Mouse (Mus musculus) v-Abl transformed pro-B cells (cell line): Measurements from ENCODE around the gene Adcy5.

Experiments
- in situ Hi-C, 2 experiments: fragments of 400-800 bp; cut with MboI; formaldehyde crosslinking; loops; one replicate each; pipeline ENCODE4 v1.15.1; 2025; ENCODE audit not compliant: unreplicated experiment in 2 of 2

Adcy5 gene

GRCm38 (mm10) chr16:35248825-35249224 is 94.1 kb downstream of the Adcy5 start:
- in situ Hi-C loops = no loop called here

GRCm38 (mm10) chr16:35249763-35250162 is 95.1 kb downstream of the Adcy5 start:
- in situ Hi-C loops = loop anchor here in 1 of 2 experiments (25.0 kb wide), 2 partner anchors 337 to 587 kb away; no protein-coding TSS in a partner anchor

GRCm38 (mm10) chr16:35251690-35252089 is 97.0 kb downstream of the Adcy5 start:
- in situ Hi-C loops = loop anchor here in 1 of 2 experiments (25.0 kb wide), 2 partner anchors 339 to 589 kb away; no protein-coding TSS in a partner anchor

GRCm38 (mm10) chr16:35252967-35253366 is 98.3 kb downstream of the Adcy5 start:
- in situ Hi-C loops = loop anchor here in 1 of 2 experiments (25.0 kb wide), 2 partner anchors 341 to 591 kb away; no protein-coding TSS in a partner anchor

- in situ Hi-C loops = loop anchor here in 1 of 2 experiments (25.0 kb wide), 2 partner anchors 344 to 594 kb away; no protein-coding TSS in a partner anchor
Observed at GRCm38 (mm10) chr16:35255981-35256380, 101.3 kb downstream of the Adcy5 start.

- in situ Hi-C loops = loop anchor here (10.0 to 25.0 kb wide), 4 partner anchors 216 to 608 kb away; no protein-coding TSS in a partner anchor
Observed at GRCm38 (mm10) chr16:35270353-35270934, 115.8 kb downstream of the Adcy5 start.

- in situ Hi-C loops = loop anchor here (10.0 to 25.0 kb wide), 4 partner anchors 216 to 609 kb away; no protein-coding TSS in a partner anchor
Observed at GRCm38 (mm10) chr16:35270945-35271344, 116.3 kb downstream of the Adcy5 start.

GRCm38 (mm10) chr16:35271572-35271971 is 116.9 kb downstream of the Adcy5 start:
- in situ Hi-C loops = loop anchor here (10.0 to 25.0 kb wide), 4 partner anchors 217 to 609 kb away; no protein-coding TSS in a partner anchor

- in situ Hi-C loops = loop anchor here (10.0 to 25.0 kb wide), 4 partner anchors 218 to 610 kb away; no protein-coding TSS in a partner anchor
Observed at GRCm38 (mm10) chr16:35272417-35272816, 117.7 kb downstream of the Adcy5 start.

- in situ Hi-C loops = loop anchor here (10.0 to 25.0 kb wide), 3 partner anchors 223 to 616 kb away; no protein-coding TSS in a partner anchor
Observed at GRCm38 (mm10) chr16:35278166-35278565, 123.5 kb downstream of the Adcy5 start.

- in situ Hi-C loops = loop anchor here in 1 of 2 experiments (25.0 kb wide), 1 partner anchor 620 kb away; no protein-coding TSS in a partner anchor
Observed at GRCm38 (mm10) chr16:35282456-35282855, 127.8 kb downstream of the Adcy5 start.

- in situ Hi-C loops = loop anchor here in 1 of 2 experiments (25.0 kb wide), 1 partner anchor 624 kb away; no protein-coding TSS in a partner anchor
Observed at GRCm38 (mm10) chr16:35285821-35286220, 131.1 kb downstream of the Adcy5 start.

- in situ Hi-C loops = loop anchor here in 1 of 2 experiments (25.0 kb wide), 1 partner anchor 625 kb away; no protein-coding TSS in a partner anchor
Observed at GRCm38 (mm10) chr16:35287244-35287643, 132.6 kb downstream of the Adcy5 start.

- in situ Hi-C loops = loop anchor here in 1 of 2 experiments (25.0 kb wide), 1 partner anchor 635 kb away; no protein-coding TSS in a partner anchor
Observed at GRCm38 (mm10) chr16:35297786-35298185, 143.1 kb downstream of the Adcy5 start.

- in situ Hi-C loops = no loop called here
Observed at GRCm38 (mm10) chr16:35300156-35300555, 145.5 kb downstream of the Adcy5 start.

- in situ Hi-C loops = no loop called here
Observed at GRCm38 (mm10) chr16:35302441-35303280, 148.0 kb downstream of the Adcy5 start.

- in situ Hi-C loops = no loop called here
Observed at GRCm38 (mm10) chr16:35303721-35304120, 149.0 kb downstream of the Adcy5 start.

- in situ Hi-C loops = no loop called here
Observed at GRCm38 (mm10) chr16:35304416-35304815, 149.7 kb downstream of the Adcy5 start.

- in situ Hi-C loops = no loop called here
Observed at GRCm38 (mm10) chr16:35305226-35305625, 150.5 kb downstream of the Adcy5 start.

GRCm38 (mm10) chr16:35306631-35307030 is 152.0 kb downstream of the Adcy5 start:
- in situ Hi-C loops = no loop called here

GRCm38 (mm10) chr16:35307331-35307730 is 152.7 kb downstream of the Adcy5 start:
- in situ Hi-C loops = no loop called here
